Mouse (Mus musculus) CH12.LX (cell line): ENCODE results near the gene Pik3r1.

Experiments used
- BHLHE40 ChIP-seq: IDR thresholded peaks from 2 replicates; pipeline ENCODE4 v1.6.1; 2011; ENCODE audit warnings: mild to moderate bottlenecking, low read depth, low read length, improper control_type of control experiment
- CTCF ChIP-seq, 2 experiments: IDR thresholded peaks in 1 of 2; conservative IDR thresholded peaks in 1 of 2; 2 replicates each; pipeline ENCODE4 v1.5.1; 2011 to 2012; ENCODE audit warnings: low read depth in 2 of 2, low read length in 2 of 2, improper control_type of control experiment in 1 of 2, inconsistent platforms in 1 of 2, mild to moderate bottlenecking in 1 of 2, moderate library complexity in 1 of 2
- ETS1 ChIP-seq: conservative IDR thresholded peaks from 2 replicates; pipeline ENCODE4 v1.6.1; 2012; ENCODE audit warnings: low read depth, mild to moderate bottlenecking, inconsistent platforms, low read length, improper control_type of control experiment, moderate library complexity
- KAT2A ChIP-seq: IDR thresholded peaks from 2 replicates; pipeline ENCODE4 v1.6.1; 2012; ENCODE audit warnings: low read length, improper control_type of control experiment, inconsistent platforms; ENCODE audit not compliant: insufficient replicate concordance
- MAX ChIP-seq: IDR thresholded peaks from 2 replicates; pipeline ENCODE4 v1.6.1; 2011; ENCODE audit warnings: low read length, improper control_type of control experiment
- NELFE ChIP-seq: IDR thresholded peaks from 2 replicates; pipeline ENCODE4 v1.6.1; 2011; ENCODE audit warnings: low read depth, low read length, improper control_type of control experiment
- POLR2A ChIP-seq: IDR thresholded peaks from 2 replicates; pipeline ENCODE4 v1.6.1; 2011; ENCODE audit warnings: low read depth, mild to moderate bottlenecking, improper control_type of control experiment, low read length
- RCOR1 ChIP-seq: conservative IDR thresholded peaks from 2 replicates; pipeline ENCODE4 v1.6.1; 2012; ENCODE audit warnings: low read depth, mild to moderate bottlenecking, inconsistent platforms, low read length, improper control_type of control experiment
- SMC3 ChIP-seq: IDR thresholded peaks from 2 replicates; pipeline ENCODE4 v1.6.1; 2011; ENCODE audit warnings: low read depth, low read length, improper control_type of control experiment
- TCF12 ChIP-seq: IDR thresholded peaks from 2 replicates; pipeline ENCODE4 v1.6.1; 2014; ENCODE audit warnings: low read depth, mild to moderate bottlenecking, inconsistent platforms, low read length, improper control_type of control experiment
- UBTF ChIP-seq: IDR thresholded peaks from 2 replicates; pipeline ENCODE4 v1.6.1; 2012; ENCODE audit warnings: low read depth, mild to moderate bottlenecking, inconsistent platforms, low read length, improper control_type of control experiment, moderate library complexity

DNA sequence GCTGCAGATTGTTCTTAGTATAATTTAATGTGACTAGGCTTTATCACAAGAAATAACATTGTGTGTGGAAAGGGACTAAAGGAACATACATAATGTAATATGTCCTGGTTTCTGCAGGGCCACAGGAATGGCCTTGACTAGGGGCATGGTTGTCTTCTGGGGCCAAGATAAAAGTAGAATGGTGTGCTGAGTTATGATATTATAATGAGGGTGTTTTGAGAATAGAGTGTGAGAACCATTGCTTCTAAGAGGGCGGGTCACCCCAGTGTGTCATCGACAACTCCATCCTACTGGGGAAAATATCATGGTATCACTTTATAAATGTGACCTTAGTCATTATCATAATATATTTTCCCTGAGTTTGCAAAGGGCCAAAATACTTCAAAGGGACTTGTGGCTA is 115.9 kb downstream of the Pik3r1 start:
- no peak for TF ChIP-seq CTCF (conservative IDR thresholded peaks at IDR 0.05 in 1 of 2, IDR thresholded peaks at IDR 0.05 in 1 of 2; ENCODE audit: low read depth in 2 of 2, low read length in 2 of 2)
- no peak for TF ChIP-seq TCF12
- no peak for TF ChIP-seq SMC3
- TF ChIP-seq RCOR1 = no peak
- TF ChIP-seq UBTF = no peak
- TF ChIP-seq ETS1 = no peak
- TF ChIP-seq NELFE = no peak
- TF ChIP-seq POLR2A = no peak
- TF ChIP-seq MAX = no peak
- TF ChIP-seq BHLHE40 = no peak
- TF ChIP-seq KAT2A = no peak
